Mouse (Mus musculus) lung, adult 10 weeks (tissue): ENCODE data around the gene Setdb2. TPM values are rescaled to one million over a fixed set of nuclear protein-coding genes. Genes with fewer than 3 reads are reported as not detected.

ENCODE experiments used
- polyA plus RNA-seq: library from polyadenylated mRNA; stranded (reverse); fragments of 350-450 nt; fragmentation: Illumina TruSeq; extraction: RNeasy Lipid Tissue Mini Kit (QIAGEN cat#74804); gene quantifications from one replicate; pipeline ENCODE4 v1.2.3, GENCODE M21; 2014; ENCODE audit warnings: low read depth, low replicate concordance; ENCODE audit not compliant: insufficient read depth

Gene Setdb2
- 5.4 TPM for polyA plus RNA-seq

DNA sequence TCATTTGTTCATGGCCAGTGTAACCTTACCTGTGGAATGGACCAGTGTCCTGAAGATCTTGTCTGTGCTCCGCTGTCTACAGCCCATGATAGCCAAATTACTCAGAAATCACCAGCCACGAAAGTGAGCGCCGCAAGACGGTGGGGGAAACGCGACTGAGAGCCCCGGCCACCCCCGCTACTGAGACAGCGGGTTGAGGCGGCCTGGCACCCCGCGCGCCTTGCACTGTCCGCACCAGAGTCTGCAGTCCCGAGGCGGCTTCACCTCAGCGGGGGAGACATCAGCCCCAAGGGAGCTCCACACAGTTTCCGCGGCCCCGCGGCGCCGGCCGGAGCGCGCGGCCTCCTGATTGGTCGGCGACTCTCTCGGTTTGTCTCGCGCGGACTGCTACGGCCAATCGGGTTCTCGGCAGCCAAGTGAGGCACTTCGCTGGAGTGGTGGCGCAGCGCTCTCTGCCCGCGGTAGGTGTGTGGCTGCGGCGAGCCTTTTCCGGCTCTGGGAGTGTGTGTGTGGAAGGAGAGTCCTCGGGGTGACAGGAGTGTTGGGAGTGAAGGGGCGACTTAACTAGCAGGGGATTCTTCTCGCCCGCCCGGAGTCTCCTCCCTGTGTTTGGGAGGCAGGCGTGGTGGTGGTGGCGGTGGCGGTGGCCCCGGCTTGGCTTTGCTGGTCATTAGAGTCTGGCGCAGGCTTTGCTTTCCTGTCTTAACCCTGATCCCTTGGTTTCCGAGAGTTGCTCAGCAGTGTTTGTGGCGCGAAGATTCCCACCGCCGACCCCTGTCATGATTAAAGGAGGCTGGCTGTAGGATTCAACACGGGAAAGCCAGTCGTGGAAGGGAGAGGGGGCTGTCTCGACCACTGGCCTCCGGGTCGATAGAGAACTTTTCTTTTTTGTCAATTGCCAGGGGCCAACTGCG, at the start of gene Setdb2, which contains the start of gene Cab39l:
Gene Setdb2, minus strand, starts transcription at position 327 of the 914 bp plus-strand sequence.
Gene Cab39l, plus strand, starts transcription at position 415 of the 914 bp plus-strand sequence.

DNA sequence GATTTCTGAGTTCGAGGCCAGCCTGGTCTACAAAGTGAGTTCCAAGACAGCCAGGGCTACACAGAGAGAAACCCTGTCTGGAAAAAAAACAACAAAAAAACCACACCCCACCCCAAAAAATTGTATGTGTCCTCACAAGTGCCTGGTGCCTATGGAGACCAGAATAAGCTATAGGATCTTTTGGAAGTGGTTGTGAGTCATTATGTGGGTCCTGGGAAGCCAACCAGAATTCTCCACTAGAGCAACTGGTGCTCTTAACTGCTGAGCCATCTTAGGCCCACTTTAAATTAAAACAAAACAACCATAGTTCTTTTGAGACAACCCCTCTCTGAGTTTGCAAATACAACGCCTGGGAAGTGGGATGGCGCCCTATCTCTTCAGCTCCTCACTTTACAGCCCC, 45.4 kb downstream of the Setdb2 start, which contains the start of gene Phf11c:
Gene Phf11c, minus strand, starts transcription at position 101 of the 400 bp plus-strand sequence.

DNA sequence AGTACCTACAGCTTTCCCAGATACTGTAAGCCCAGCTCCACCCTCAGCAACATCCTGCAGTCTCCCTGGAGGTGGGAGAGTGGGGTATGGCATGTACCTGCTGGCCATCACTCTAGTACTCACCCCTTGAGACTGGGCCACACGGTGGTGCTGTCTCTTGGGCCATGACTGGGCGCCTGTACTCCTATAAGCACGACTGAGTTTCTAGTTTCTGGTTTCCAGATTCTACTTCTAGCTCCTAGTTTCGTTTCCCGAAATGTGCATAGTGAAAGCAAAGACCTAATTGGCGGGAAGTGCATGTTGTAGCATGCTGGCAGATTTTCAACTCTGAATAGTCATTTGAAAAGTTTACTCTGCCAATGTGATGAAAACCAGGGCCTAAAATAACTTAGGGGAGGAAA, 75.4 kb downstream of the Setdb2 start, which contains the start of gene Phf11d:
Gene Phf11d, minus strand, starts transcription at position 227 of the 401 bp plus-strand sequence.

Other genes starting within 250 kb of the Setdb2 start
- 12.1 TPM for gene Rcbtb1, start 239.7 kb downstream of the Setdb2 start, polyA plus RNA-seq
- gene Gm6904, start 180.7 kb downstream of the Setdb2 start, polyA plus RNA-seq, result 0.49 TPM
- 1.1 TPM for gene Phf11a, start 143.4 kb downstream of the Setdb2 start, polyA plus RNA-seq
- 7.6 TPM for gene Phf11b, start 99.5 kb downstream of the Setdb2 start, polyA plus RNA-seq
- gene Phf11d, start 75.4 kb downstream of the Setdb2 start, polyA plus RNA-seq, result 18.9 TPM
- 0.58 TPM for gene Phf11c, start 45.5 kb downstream of the Setdb2 start, polyA plus RNA-seq
- 22.8 TPM for gene Cab39l, start 88 bp upstream of the Setdb2 start, polyA plus RNA-seq
- 23.8 TPM for gene Cdadc1, start 157.1 kb upstream of the Setdb2 start, polyA plus RNA-seq
- gene Shisa2, start 184.4 kb upstream of the Setdb2 start, polyA plus RNA-seq, result 2.1 TPM